Mouse (Mus musculus): ENCODE measurements around the gene Slc4a8.
"Not testable (repeated sequence)": the region's sequence is repeated elsewhere in the genome, so short reads cannot be mapped to it uniquely, and the experiment has no call there.

Gene Slc4a8

DNA sequence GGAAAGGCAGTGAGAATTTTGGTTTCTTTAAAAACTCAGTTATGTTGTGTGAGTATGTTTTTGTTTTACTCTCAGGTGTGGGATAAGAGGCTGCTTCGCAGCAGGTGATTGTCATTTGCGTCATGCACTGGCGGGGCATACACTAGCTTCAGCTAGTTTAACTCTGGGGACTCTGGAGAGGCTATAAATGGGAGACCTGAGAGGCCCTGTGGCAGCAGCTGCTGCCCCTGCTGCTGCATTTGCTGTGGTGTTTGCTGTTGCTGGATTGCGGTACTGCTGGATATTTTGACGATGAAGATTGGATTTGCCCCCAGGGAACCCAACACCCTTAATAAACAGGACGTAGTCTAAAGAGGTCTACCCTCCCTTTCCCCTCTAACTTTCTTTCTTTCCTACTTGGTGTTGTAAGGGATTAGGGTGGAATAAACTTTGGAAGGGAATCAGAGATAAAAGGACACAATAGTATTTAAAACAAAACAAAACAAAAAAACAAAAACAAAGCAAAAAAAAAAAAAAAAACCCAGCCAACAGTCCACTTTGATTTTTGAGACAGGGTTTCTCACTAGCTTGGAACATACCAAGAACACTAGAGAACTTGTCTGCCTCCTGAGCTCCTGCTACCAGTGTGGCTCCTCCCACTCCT is 14.9 kb upstream of the Slc4a8 start:
- no peak for DNase-seq

GRCm38 (mm10) chr15:100747121-100747963 is 14.2 kb upstream of the Slc4a8 start:
- peak in 1 of 2 experiments; percentile 25 for DNase-seq

DNA sequence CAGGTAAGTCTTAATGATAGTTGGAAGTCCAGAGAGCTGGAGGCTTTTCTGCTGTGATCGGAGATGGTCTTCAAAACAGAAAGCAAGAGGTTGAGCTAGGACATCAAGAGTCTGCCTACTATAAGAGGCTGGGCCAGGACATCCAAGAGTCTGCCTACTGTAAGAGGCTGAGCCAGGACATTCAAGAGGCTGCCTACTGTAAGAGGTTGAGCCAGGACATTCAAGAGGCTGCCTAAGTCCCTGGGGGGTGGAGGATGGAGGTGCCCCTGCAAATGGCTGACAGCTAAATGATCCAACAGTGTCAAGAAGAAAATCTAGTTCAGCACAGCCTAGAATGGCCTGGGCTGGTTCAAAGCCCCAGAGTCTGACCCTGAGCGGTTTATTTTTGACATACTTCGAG is 13.0 kb upstream of the Slc4a8 start:
- no peak for DNase-seq

DNA sequence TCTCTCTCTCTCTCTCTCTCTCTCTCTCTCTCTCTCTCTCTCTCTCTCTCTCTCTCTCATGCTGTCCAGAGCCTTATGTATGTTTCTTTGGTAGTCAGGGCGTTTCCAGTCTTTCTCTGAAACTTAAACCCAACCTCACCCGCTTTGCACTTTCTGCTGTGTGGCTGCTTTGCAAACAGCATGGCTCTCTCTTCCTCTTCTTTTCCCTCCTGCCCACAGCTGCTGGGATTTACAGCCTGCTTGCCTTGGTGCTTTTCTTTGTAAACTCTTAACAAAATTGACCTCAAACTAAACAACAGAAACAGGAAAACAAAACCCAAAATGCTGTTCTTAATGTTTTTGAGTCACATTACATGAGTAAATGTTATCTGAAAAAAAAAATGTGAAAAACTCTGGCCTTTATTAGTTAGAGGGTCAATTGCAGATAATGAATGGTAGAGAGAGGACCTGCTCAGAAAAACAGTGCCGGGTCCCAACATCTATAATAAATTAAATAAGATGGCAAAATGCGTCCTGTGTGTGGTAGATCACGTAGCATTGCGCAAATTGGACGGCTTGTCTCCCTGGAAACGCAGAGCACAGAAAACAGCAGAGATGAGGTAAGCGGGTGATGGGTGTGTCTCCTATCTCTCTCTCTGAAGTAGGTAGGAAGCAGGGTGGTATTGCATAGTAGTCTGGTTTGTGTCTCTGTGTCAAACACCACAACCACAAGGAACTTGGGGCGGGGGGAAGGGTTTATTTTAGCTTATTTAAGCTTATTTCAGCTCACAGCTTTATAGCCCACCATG is 11.6 kb upstream of the Slc4a8 start:
- DNase-seq: no peak

GRCm38 (mm10) chr15:100752439-100752838 is 9.1 kb upstream of the Slc4a8 start:
- no peak for DNase-seq

- DNase-seq: no peak
Measured at GRCm38 (mm10) chr15:100753045-100753444, 8.5 kb upstream of the Slc4a8 start.

- DNase-seq: no peak
Measured at GRCm38 (mm10) chr15:100754041-100754440, 7.5 kb upstream of the Slc4a8 start.

DNA sequence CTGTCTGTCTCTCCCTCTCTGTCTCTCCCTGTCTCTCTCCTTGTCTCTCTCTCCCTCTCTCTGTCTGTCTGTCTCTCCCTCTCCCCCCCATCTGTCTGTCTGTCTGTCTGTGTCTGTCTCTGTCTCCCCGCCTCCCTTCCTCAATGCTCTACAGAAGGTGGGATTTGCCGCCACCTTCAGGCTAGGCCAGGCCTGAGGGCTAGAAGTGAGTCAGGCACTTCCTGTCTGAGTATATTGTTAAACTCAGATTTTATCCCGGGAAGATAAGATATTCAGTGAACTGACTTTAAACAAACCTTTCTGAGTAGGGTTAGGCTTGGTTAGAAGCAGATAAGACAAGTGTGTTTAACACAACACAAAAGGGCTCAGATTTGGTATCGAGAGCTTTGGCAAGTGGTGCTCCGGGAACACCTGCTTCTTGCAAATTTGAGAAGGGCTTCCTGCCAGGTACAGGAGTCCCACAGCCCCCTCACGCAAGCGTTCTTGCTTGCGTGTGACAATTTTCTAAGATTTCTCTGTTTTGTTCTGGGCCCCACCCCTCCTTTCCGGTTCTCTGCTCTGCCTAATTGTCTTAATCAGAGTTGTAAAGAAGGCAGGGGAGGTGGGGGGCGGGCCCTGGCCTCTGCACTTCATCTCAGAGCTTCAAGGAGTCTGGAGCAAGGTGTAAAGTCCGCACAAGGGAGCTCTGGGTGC is 6.6 kb upstream of the Slc4a8 start:
- DNase-seq: peak in 1 of 2 experiments; percentile 37

- no peak for DNase-seq
Measured at GRCm38 (mm10) chr15:100755498-100755859, 6.1 kb upstream of the Slc4a8 start.

- DNase-seq: peak in 1 of 2 experiments; percentile 44
Measured at GRCm38 (mm10) chr15:100755881-100756624, 5.5 kb upstream of the Slc4a8 start.

DNA sequence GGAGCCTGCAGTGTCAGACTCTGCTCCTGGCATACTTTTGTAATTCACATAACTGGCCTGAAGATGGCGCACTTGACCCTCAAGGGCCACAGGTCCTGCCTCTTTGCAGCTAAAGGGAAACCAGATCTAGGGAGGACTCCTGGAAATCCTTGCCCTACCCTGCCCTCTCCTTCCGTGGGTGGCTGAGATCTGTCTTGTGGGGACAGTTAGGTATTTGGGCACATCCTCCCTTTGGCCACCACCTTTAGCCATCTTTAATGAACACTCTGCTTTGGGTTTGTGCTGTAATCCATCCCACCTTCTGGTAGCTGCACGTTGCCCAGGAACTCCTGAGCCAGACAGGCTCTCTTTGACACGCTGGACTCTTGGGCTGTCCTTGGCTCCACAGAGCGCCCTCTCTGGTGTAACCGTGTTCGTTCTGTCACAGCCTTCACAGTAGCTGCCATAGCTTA is 4.0 kb upstream of the Slc4a8 start:
- DNase-seq: peak; percentile 77 to 81

GRCm38 (mm10) chr15:100759286-100759685 is 2.3 kb upstream of the Slc4a8 start:
- DNase-seq: no peak

GRCm38 (mm10) chr15:100761036-100761418 is 520 bp upstream of the Slc4a8 start:
- DNase-seq: peak in 1 of 2 experiments; percentile 28

DNA sequence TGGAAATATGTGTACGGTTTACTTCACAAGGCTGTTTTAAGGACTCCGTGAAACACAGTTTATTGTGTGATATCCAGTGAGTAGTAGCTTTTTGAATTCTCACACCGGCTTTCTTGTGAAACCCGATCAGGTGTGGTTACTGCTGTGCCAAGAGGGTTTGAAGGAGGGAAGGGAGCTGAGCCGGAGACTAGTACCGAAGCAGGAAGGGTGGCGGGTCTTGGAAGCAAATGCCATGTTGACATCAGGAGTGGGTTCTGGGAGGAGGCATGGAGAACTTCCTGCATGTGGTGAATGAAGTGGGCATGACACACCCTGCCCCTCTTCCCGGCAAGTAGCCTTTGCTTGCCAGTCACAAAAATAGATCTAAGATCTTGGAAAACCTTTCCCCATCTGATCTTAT is 1.1 kb downstream of the Slc4a8 start:
- DNase-seq: peak in 1 of 2 experiments; percentile 19

- no peak for DNase-seq
Measured at GRCm38 (mm10) chr15:100764163-100764951, 2.8 kb downstream of the Slc4a8 start.

DNA sequence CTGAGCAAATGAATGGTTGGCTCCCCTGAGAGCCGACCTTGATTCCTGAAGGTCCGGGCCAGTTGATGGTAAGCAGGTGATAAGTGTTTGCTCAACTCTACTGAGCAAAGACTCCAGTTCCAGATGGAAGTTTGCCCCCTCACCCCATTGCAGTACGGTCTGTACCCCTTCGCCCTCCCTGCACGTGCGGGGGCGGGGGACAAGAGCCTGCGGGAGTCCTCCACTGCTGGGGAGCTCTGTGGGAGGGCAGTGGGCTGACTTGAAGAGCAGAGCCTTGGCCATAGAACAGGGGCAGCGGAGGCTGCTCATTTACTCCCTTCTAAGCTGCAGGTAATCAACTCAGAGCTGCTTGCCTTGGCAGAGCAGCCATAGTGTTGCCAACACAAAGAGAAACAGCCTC is 5.3 kb downstream of the Slc4a8 start:
- DNase-seq: no peak

- no peak for DNase-seq
Measured at GRCm38 (mm10) chr15:100767851-100768250, 6.3 kb downstream of the Slc4a8 start.

DNA sequence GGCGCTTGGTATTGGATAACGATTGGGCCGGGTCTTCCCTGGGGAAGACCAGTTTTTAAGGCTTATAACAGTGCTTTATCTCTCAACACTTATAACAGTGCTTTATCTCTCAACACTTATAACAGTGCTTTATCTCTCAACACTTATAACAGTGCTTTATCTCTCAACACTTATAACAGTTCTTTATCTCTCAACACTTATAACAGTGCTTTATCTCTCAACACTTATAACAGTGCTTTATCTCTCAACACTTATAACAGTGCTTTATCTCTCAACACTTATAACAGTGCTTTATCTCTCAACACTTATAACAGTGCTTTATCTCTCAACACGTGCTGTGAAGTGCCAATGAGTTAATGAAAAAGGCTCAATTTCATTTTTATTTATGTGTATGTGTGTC is 7.5 kb downstream of the Slc4a8 start:
- not testable (repeated sequence) for DNase-seq

DNA sequence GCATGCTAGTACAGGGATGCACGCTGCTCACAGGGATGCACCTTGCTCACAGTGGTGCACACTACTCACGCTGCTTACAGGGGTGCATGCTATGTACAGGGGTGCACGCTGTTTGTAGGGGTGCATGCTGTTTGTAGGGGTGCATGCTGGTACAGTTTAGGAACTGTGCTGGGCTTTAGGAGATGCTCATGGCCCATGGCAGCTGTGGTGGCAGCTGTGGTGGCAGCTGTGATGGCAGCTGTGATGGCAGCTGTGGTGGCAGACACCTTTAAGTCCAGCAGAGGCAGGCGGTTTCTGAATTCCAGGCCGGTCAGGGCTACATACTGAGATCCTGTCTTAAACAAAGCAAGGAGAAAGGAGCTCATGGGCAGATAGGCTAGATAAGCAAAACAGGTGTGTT is 8.8 kb downstream of the Slc4a8 start:
- no peak for DNase-seq

GRCm38 (mm10) chr15:100772685-100773084 is 11.1 kb downstream of the Slc4a8 start:
- DNase-seq: no peak

- DNase-seq: not testable (repeated sequence)
Measured at GRCm38 (mm10) chr15:100773859-100774258, 12.3 kb downstream of the Slc4a8 start.

Measured in cerebellum, postnatal 25 days (tissue).